Mouse (Mus musculus): ENCODE data around the gene Spint5.

Gene Spint5

DNA sequence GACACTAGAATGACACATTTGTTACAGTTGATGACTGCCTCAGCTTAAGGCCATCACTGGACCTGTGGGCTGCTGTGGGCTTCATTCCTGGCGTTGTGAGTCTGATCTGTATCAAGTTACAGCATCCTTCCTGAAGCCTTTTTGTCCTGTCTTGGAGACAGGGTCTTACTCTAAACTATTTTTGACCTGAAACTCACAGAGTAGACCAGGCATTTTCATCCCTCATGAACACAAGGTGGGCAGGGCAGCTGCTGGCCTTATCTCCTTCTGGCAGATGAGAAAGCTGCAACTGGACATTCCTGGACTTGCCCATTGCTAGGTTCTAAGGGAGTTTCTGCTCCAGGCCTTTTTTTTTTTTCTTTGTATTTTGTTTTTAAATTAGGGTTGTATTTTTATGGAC lies 43.6 kb downstream of the Spint5 start:
- Histone ChIP-seq H3K4me1 (replicated peaks; ENCODE audit: low read depth, low read length) (peaks cover 60% of the 10 kb centered on the region), H3K9me3 (ENCODE audit: low read length) (no peaks in the 10 kb centered on the region), H3K4me3 (replicated peaks; ENCODE audit: low read length) (no peak overlapping the region), H3K27me3 (ENCODE audit: insufficient read depth, low read length) (no peaks in the 10 kb centered on the region), H3K36me3 (ENCODE audit: insufficient read depth, low read length) (peaks cover 100% of the 10 kb centered on the region)
- TF ChIP-seq NANOG (IDR thresholded peaks at IDR 0.05; ENCODE audit: borderline replicate concordance, low read length) (no peak), POU5F1 (IDR thresholded peaks at IDR 0.05; ENCODE audit: borderline replicate concordance, low read length) (no peak), CTCF (conservative IDR thresholded peaks at IDR 0.05; ENCODE audit: low read length) (no peak)

GRCm38 (mm10) chr2:164760059-164760833 lies 45.1 kb downstream of the Spint5 start:
- Histone ChIP-seq H3K27me3 (ENCODE audit: insufficient read depth, low read length) (no peaks in the 10 kb centered on the region), H3K9me3 (ENCODE audit: low read length) (no peaks in the 10 kb centered on the region), H3K36me3 (ENCODE audit: insufficient read depth, low read length) (peaks cover 96% of the 10 kb centered on the region), H3K4me3 (replicated peaks; ENCODE audit: low read length) (no peak overlapping the region), H3K4me1 (replicated peaks; ENCODE audit: low read depth, low read length) (peaks cover 70% of the 10 kb centered on the region)
- TF ChIP-seq CTCF (conservative IDR thresholded peaks at IDR 0.05; ENCODE audit: low read length) (no peak), POU5F1 (IDR thresholded peaks at IDR 0.05; ENCODE audit: borderline replicate concordance, low read length) (no peak), NANOG (IDR thresholded peaks at IDR 0.05; ENCODE audit: borderline replicate concordance, low read length) (no peak)

GRCm38 (mm10) chr2:164761502-164761901 lies 46.4 kb downstream of the Spint5 start:
- TF ChIP-seq NANOG (IDR thresholded peaks at IDR 0.05; ENCODE audit: borderline replicate concordance, low read length) (no peak; the same call in 1 of the 2 replicates), CTCF (conservative IDR thresholded peaks at IDR 0.05; ENCODE audit: low read length) (no peak), POU5F1 (IDR thresholded peaks at IDR 0.05; ENCODE audit: borderline replicate concordance, low read length) (no peak)
- Histone ChIP-seq H3K27me3 (ENCODE audit: insufficient read depth, low read length) (no peaks in the 10 kb centered on the region), H3K4me3 (replicated peaks; ENCODE audit: low read length) (no peak overlapping the region), H3K9me3 (ENCODE audit: low read length) (no peaks in the 10 kb centered on the region), H3K4me1 (replicated peaks; ENCODE audit: low read depth, low read length) (peaks cover 72% of the 10 kb centered on the region), H3K36me3 (ENCODE audit: insufficient read depth, low read length) (peaks cover 96% of the 10 kb centered on the region)

DNA sequence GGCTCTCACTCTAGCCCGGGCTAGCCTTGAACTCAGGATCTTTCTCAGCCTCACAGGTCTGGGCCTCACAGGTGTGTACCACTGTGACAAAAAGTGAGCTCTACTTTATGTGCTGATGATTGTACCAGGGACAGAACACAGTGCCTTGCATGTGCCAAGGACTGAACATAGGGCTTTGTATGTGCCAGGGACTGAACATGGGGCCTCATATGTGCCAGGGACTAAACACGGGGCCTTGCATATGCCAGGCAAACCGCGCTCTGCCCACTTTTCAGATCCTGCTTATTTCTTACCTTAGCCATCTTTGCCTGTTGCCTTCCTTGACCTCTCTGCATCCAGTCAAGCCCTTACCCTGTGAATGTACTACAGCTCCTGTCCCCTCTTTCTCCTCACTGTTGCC lies 46.9 kb downstream of the Spint5 start:
- no peak for TF ChIP-seq CTCF (conservative IDR thresholded peaks at IDR 0.05; ENCODE audit: low read length)
- TF ChIP-seq POU5F1 (IDR thresholded peaks at IDR 0.05; ENCODE audit: borderline replicate concordance, low read length), result no peak
- no peak for TF ChIP-seq NANOG (IDR thresholded peaks at IDR 0.05; ENCODE audit: borderline replicate concordance, low read length)
- H3K36me3 ChIP-seq (ENCODE audit: insufficient read depth, low read length), result peaks cover 96% of the 10 kb centered on the region
- H3K4me1 ChIP-seq (replicated peaks; ENCODE audit: low read depth, low read length), result peaks cover 76% of the 10 kb centered on the region
- H3K9me3 ChIP-seq (ENCODE audit: low read length), result no peaks in the 10 kb centered on the region
- H3K27me3 ChIP-seq (ENCODE audit: insufficient read depth, low read length), result no peaks in the 10 kb centered on the region
- H3K4me3 ChIP-seq (replicated peaks; ENCODE audit: low read length), result no peak overlapping the region

- no peaks in the 10 kb centered on the region for H3K9me3 ChIP-seq (ENCODE audit: low read length)
- H3K27me3 ChIP-seq (ENCODE audit: insufficient read depth, low read length), result no peaks in the 10 kb centered on the region
- H3K4me1 ChIP-seq (replicated peaks; ENCODE audit: low read depth, low read length), result peaks cover 79% of the 10 kb centered on the region
- no peak overlapping the region for H3K4me3 ChIP-seq (replicated peaks; ENCODE audit: low read length)
- peaks cover 96% of the 10 kb centered on the region for H3K36me3 ChIP-seq (ENCODE audit: insufficient read depth, low read length)
- TF ChIP-seq CTCF (conservative IDR thresholded peaks at IDR 0.05; ENCODE audit: low read length) (no peak), NANOG (IDR thresholded peaks at IDR 0.05; ENCODE audit: borderline replicate concordance, low read length) (no peak), POU5F1 (IDR thresholded peaks at IDR 0.05; ENCODE audit: borderline replicate concordance, low read length) (no peak)
These were observed 47.5 kb downstream of the Spint5 start for GRCm38 (mm10) chr2:164762593-164762992.

- no peak for TF ChIP-seq POU5F1 (IDR thresholded peaks at IDR 0.05; ENCODE audit: borderline replicate concordance, low read length)
- TF ChIP-seq CTCF (conservative IDR thresholded peaks at IDR 0.05; ENCODE audit: low read length), result no peak
- TF ChIP-seq NANOG (IDR thresholded peaks at IDR 0.05; ENCODE audit: borderline replicate concordance, low read length), result no peak
- Histone ChIP-seq H3K4me1 (replicated peaks; ENCODE audit: low read depth, low read length) (peaks cover 75% of the 10 kb centered on the region), H3K27me3 (ENCODE audit: insufficient read depth, low read length) (no peaks in the 10 kb centered on the region), H3K4me3 (replicated peaks; ENCODE audit: low read length) (no peak overlapping the region), H3K36me3 (ENCODE audit: insufficient read depth, low read length) (peaks cover 80% of the 10 kb centered on the region), H3K9me3 (ENCODE audit: low read length) (no peaks in the 10 kb centered on the region)
These were observed 50.7 kb downstream of the Spint5 start for GRCm38 (mm10) chr2:164765841-164766240.
